Mouse (Mus musculus) small intestine, adult 2 months (tissue): Measurements from ENCODE around the gene Pkib. TPM values are rescaled to one million over a fixed set of nuclear protein-coding genes. Genes with fewer than 3 reads are reported as not detected.

Experiments used
- H3K27ac ChIP-seq: fragments of 200-500 bp; 2 replicates; pipeline ENCODE4 v1.5.1; 2012; ENCODE audit warnings: low read depth, low read length, control low read depth, inconsistent platforms; ENCODE audit not compliant: insufficient read depth
- H3K27me3 ChIP-seq: fragments of 200-500 bp; 2 replicates; pipeline ENCODE4 v1.6.1; 2012; ENCODE audit warnings: mild to moderate bottlenecking, moderate library complexity, low read length, inconsistent platforms; ENCODE audit not compliant: control insufficient read depth, insufficient read depth
- H3K36me3 ChIP-seq: fragments of 200-500 bp; 2 replicates; pipeline ENCODE4 v1.6.1; 2012; ENCODE audit warnings: mild to moderate bottlenecking, low read length, control low read depth, inconsistent platforms; ENCODE audit not compliant: control insufficient read depth, insufficient read depth
- H3K4me1 ChIP-seq: fragments of 200-500 bp; 2 replicates; pipeline ENCODE4 v1.6.1; 2012; ENCODE audit warnings: low read length, inconsistent platforms, mixed read lengths; ENCODE audit not compliant: control insufficient read depth, insufficient read depth, insufficient read length
- H3K4me3 ChIP-seq: fragments of 200-500 bp; 2 replicates; pipeline ENCODE4 v1.5.1; 2012; ENCODE audit warnings: low read depth, mild to moderate bottlenecking, control low read depth, inconsistent platforms, low read length, moderate library complexity
- CTCF ChIP-seq: fragments of 200-500 bp; IDR thresholded peaks from 2 replicates; pipeline ENCODE4 v1.5.1; 2012; ENCODE audit warnings: low read depth, mild to moderate bottlenecking, control low read depth, inconsistent platforms, low read length, moderate library complexity, mixed read lengths; ENCODE audit not compliant: insufficient replicate concordance, insufficient read length; ENCODE audit errors: extremely low read depth
- POLR2A ChIP-seq: fragments of 200-500 bp; IDR thresholded peaks from 2 replicates; pipeline ENCODE4 v1.6.1; 2012; ENCODE audit warnings: low read depth, mild to moderate bottlenecking, control low read depth, inconsistent platforms, low read length, moderate library complexity
- WGBS: fragments of 180-500 bp; shearing (Covaris S2); methylation state at CpG from one replicate; pipeline ENCODE4 v1.1.7; 2018; 5-methylcytosine and 5-hydroxymethylcytosine counted together
- polyA plus RNA-seq: library from polyadenylated mRNA; depleted of rRNA; stranded (reverse); fragments of >200 nt; gene quantifications from 2 replicates; pipeline ENCODE4 v1.2.3, GENCODE M21; 2012

The Pkib gene
- polyA plus RNA-seq, 1 experiment: 0.61 TPM

DNA sequence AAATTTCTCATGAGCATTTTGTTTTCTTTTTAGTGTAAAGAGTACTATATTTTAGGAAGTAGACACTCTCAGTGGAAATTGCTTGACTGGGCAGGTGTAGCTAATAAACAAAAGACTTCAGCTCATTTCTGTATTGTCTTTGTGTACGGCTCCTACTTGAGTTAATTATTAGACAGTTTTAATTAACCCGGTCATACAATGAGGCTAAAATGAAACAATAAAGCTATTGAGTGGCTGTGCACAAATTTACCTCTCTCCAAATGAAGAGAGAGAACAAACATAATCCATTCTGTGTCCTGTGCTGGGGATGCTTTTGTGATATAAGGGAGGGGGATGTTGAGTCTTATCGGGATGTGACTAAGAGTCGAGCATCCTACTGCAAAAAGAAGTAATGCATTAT, 109.0 kb downstream of the Pkib start:
- WGBS: 25% methylated on average over 4 of the region's 4 CpGs
- Histone ChIP-seq H3K27me3 (no peaks in the 10 kb centered on the region; the same call in 1 of the 2 replicates), H3K4me3 (no peak overlapping the region), H3K4me1 (no peaks in the 10 kb centered on the region; the same call in 1 of the 2 replicates), H3K36me3 (no peaks in the 10 kb centered on the region), H3K27ac (no peak overlapping the region)
- TF ChIP-seq POLR2A (no peak), CTCF (no peak)

DNA sequence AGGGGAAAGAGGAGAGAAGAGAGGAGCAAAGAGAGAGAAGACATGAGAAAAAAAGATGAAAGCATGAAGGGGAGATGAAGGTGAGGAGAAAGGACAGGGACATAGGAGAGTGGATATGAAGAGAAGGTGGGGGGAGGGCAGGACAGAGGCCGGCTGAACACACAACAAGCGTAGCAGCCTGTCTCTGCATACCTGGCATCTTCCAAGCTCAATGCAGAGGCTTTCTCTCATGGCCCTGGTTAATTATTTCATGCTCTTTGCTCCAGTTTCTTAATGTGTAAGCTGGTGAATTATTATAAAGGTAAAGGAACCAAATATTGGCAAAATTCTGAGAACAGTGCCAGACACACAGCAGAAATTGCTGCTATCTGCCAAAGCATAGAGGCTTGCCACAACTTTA, 109.6 kb downstream of the Pkib start:
- TF ChIP-seq CTCF (no peak), POLR2A (no peak)
- no peaks in the 10 kb centered on the region for H3K36me3 ChIP-seq
- no peak overlapping the region for H3K4me3 ChIP-seq
- H3K27me3 ChIP-seq: no peaks in the 10 kb centered on the region; the same call in 1 of the 2 replicates
- WGBS: 36% methylated on average over 2 of the region's 2 CpGs
- no peaks in the 10 kb centered on the region; the same call in 1 of the 2 replicates for H3K4me1 ChIP-seq
- H3K27ac ChIP-seq: no peak overlapping the region

DNA sequence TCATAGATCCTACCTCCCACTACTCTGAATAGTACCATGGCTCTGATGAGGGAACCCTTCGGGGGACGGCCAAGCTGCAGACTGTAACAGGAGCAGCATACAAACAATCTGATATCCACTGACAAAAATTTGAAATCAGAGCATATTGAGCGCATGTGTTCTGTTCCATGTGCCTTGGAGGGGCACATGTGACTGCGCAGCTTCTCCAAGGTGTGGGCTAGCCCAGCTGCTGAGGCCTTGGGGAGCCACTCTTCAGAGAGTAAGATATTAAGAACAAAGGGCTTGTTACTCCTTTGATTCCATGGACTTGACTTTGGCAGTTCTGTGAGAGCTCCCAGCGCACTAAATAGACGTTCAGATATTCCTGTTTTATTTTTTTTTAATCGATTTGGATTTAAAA, 111.3 kb downstream of the Pkib start:
- no peaks in the 10 kb centered on the region for H3K36me3 ChIP-seq
- peaks cover 3% of the 10 kb centered on the region for H3K4me1 ChIP-seq
- no peak for TF ChIP-seq POLR2A
- no peak for TF ChIP-seq CTCF
- H3K27me3 ChIP-seq: no peaks in the 10 kb centered on the region; the same call in 1 of the 2 replicates
- H3K4me3 ChIP-seq: no peak overlapping the region
- H3K27ac ChIP-seq: no peak overlapping the region
- 68% methylated on average over 7 of the region's 7 CpGs for WGBS

DNA sequence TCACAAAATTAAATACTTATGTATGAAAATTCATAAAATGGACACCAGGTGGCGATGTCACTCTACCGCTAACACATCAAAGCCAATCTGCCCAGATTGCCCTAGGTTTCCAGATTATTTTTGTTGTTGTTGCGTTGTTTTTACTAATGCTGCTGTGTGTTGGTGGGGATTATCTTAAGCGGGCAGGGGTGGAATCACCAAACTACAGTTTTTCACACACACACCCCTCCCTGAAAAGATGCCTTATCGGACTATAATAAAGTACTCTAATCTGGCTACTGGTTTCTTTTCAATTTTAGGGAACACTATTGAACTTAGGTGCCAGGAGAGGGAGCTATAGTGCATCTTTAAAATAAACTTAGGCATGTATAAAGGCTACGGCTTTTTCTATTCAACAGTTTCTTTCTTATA, 111.8 kb downstream of the Pkib start:
- H3K36me3 ChIP-seq: no peaks in the 10 kb centered on the region
- no peak for TF ChIP-seq POLR2A
- TF ChIP-seq CTCF: no peak
- H3K27ac ChIP-seq: no peak overlapping the region
- H3K4me1 ChIP-seq: peaks cover 3% of the 10 kb centered on the region
- no peak overlapping the region for H3K4me3 ChIP-seq
- WGBS: 2% methylated on average over 6 of the region's 6 CpGs
- H3K27me3 ChIP-seq: no peaks in the 10 kb centered on the region; the same call in 1 of the 2 replicates

DNA sequence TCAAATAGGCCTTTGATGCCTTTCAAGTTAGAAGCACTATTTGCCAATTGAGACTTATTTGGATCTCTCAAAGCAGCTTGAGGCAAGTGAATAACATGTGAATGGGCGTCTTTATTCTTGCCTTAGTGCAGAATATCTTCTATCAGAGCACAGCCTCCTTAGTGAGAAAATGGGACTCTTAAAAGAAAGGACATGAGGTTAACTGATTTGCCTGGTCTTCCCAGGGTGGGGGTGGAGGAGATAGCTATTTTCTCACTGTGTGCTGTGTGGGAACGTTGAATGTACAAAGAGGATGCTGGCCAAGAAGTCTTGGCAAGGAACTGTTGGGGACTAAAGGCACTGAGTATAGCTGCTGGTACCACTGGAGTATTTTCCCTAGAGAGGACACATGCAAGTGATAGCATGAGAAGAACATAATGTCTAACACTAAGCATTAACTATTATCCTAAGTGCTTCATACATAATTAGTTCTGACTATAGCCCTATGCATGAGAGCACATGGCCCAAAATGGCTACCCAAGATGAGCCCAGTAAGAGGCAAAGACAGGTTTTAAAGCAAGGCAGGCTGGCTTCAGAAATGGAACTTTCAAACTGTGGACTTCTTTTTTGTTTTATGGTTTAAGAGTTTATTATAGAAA, 112.5 kb downstream of the Pkib start:
- WGBS: 44% methylated on average over 2 of the region's 2 CpGs

DNA sequence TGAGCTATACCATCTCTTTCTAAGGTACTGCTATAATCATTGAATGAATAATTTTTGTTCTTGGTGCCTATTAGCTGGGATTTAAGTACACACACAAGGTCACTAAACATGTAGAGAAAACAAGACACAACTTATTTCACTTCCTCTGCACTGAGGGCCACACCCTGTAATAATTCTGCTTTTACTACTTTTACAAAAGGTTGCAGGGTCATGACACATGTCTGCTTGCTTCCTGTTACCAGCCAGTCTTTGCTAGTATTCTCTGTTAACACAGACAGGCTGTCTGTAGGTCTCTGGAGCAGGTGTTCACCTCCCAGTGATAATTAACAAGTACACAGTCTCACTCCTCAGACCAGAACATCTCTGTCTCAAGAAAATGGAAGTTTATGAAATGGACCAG, 113.7 kb downstream of the Pkib start:
- Histone ChIP-seq H3K27ac (no peak overlapping the region), H3K36me3 (no peaks in the 10 kb centered on the region), H3K4me3 (no peak overlapping the region), H3K27me3 (no peaks in the 10 kb centered on the region), H3K4me1 (peaks cover 3% of the 10 kb centered on the region)
- TF ChIP-seq POLR2A: no peak
- TF ChIP-seq CTCF: no peak

More for the DNA sequence above, 112.5 kb downstream of the Pkib start:
- Histone ChIP-seq H3K27ac (no peak overlapping the region), H3K36me3 (no peaks in the 10 kb centered on the region), H3K27me3 (no peaks in the 10 kb centered on the region), H3K4me3 (no peak overlapping the region), H3K4me1 (peaks cover 3% of the 10 kb centered on the region)
- TF ChIP-seq CTCF: no peak
- no peak for TF ChIP-seq POLR2A

DNA sequence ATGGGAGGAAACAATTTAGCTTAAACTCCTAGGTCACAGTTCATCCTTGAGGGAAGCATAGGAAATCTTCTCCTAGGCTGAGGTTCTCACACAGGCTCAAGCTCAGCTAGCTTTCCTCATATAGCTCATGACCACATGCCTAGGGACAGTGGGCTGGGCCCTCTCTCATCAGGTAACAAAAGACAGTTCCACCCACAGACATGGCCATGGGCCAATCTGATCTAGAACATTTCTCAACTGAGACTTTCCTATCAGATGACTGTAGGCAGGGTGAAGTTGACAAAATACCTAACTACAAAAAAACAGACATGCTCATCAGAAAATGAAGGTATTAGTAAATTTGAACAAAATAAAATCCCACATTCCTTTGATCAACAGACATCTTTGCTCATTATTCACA, 115.3 kb downstream of the Pkib start:
- H3K4me1 ChIP-seq: peaks cover 3% of the 10 kb centered on the region
- H3K36me3 ChIP-seq: no peaks in the 10 kb centered on the region
- H3K4me3 ChIP-seq: no peak overlapping the region
- H3K27ac ChIP-seq: no peak overlapping the region
- H3K27me3 ChIP-seq: no peaks in the 10 kb centered on the region
- TF ChIP-seq POLR2A: no peak
- no peak for TF ChIP-seq CTCF

DNA sequence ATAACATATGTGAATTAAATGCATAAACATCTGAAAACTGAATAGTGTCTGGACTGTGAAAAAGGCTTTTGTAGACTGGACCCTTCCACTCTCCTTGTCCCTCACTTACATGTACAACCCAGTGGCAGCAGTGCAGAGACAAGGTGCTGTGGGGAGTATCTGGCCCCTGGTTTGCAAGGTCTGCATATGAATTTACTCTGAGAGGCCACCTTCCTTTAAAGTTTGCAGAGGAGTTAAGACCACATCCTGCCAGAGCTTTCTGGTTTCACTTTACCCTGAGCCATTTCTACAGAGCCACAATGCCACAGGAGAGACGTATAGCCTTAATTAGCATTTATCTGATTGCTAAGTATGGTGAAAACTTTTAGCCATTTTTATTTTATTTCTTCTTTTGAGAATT, 121.6 kb downstream of the Pkib start:
- H3K4me3 ChIP-seq: no peak overlapping the region
- 50% methylated on average over 1 of the region's 1 CpGs for WGBS
- H3K4me1 ChIP-seq: no peaks in the 10 kb centered on the region
- H3K27me3 ChIP-seq: no peaks in the 10 kb centered on the region
- H3K36me3 ChIP-seq: no peaks in the 10 kb centered on the region
- TF ChIP-seq CTCF: no peak
- TF ChIP-seq POLR2A: no peak
- H3K27ac ChIP-seq: no peak overlapping the region
